Mouse (Mus musculus) neural tube, embryonic 11.5 days (tissue): ENCODE data around the gene Pla2g2e. TPM values are rescaled to one million over a fixed set of nuclear protein-coding genes. Genes with fewer than 3 reads are reported as not detected.

Experiments used
- ATAC-seq: fragments of 200-750 bp; cut with Nextera tagmentation; 2 replicates; pipeline ENCODE4 v1.8.0; 2017; ENCODE audit warnings: moderate number of reproducible peaks, mild to moderate bottlenecking, moderate TSS enrichment, moderate library complexity; ENCODE audit not compliant: insufficient read depth, low FRiP score, low TSS enrichment
- DNase-seq: peaks from one replicate; pipeline ENCODE4 v3.0.0-alpha.2; 2015; ENCODE audit warnings: low spot score
- H3K27ac ChIP-seq: fragments of 300-500 bp; sonication (generic); 2 replicates; pipeline ENCODE4 v1.5.1; 2014; ENCODE audit warnings: low read depth, mild to moderate bottlenecking, low read length
- H3K27me3 ChIP-seq: fragments of 300-500 bp; sonication (generic); 2 replicates; pipeline ENCODE4 v1.6.1; 2014; ENCODE audit warnings: mild to moderate bottlenecking, low read length, mixed read lengths; ENCODE audit not compliant: control insufficient read depth, insufficient read depth
- H3K36me3 ChIP-seq: fragments of 300-500 bp; sonication (generic); 2 replicates; pipeline ENCODE4 v1.6.1; 2014; ENCODE audit warnings: mild to moderate bottlenecking, low read length, moderate library complexity, mixed read lengths; ENCODE audit not compliant: control insufficient read depth, insufficient read depth
- H3K4me1 ChIP-seq: fragments of 300-500 bp; sonication (generic); 2 replicates; pipeline ENCODE4 v1.6.1; 2014; ENCODE audit warnings: low read length, mixed read lengths; ENCODE audit not compliant: control insufficient read depth, insufficient read depth
- H3K4me2 ChIP-seq: fragments of 300-500 bp; sonication (generic); 2 replicates; pipeline ENCODE4 v1.6.1; 2014; ENCODE audit warnings: low read depth, mild to moderate bottlenecking, moderate library complexity
- H3K4me3 ChIP-seq: fragments of 300-500 bp; sonication (generic); 2 replicates; pipeline ENCODE4 v1.5.1; 2014; ENCODE audit warnings: low read depth, low read length
- H3K9ac ChIP-seq: fragments of 300-500 bp; sonication (generic); 2 replicates; pipeline ENCODE4 v1.6.1; 2014; ENCODE audit warnings: mild to moderate bottlenecking, low read length
- H3K9me3 ChIP-seq: fragments of 300-500 bp; sonication (generic); 2 replicates; pipeline ENCODE4 v1.6.1; 2016; ENCODE audit warnings: low read length; ENCODE audit not compliant: control insufficient read depth
- WGBS: fragments of 180-500 bp; shearing (Covaris S2); extraction: QIAGEN DNeasy Blood & Tissue Kit; methylation state at CpG from one replicate; pipeline ENCODE4 v1.1.7; 2014; 5-methylcytosine and 5-hydroxymethylcytosine counted together
- polyA plus RNA-seq: library from polyadenylated mRNA; unstranded; fragments of >200 nt; fragmentation: Nextera tagmentation; extraction: Ambion mirVana; gene quantifications from 2 replicates; pipeline ENCODE4 v1.2.1, GENCODE M21; 2014

Pla2g2e gene
- polyA plus RNA-seq, 1 experiment from 2014 or later, result not detected

DNA sequence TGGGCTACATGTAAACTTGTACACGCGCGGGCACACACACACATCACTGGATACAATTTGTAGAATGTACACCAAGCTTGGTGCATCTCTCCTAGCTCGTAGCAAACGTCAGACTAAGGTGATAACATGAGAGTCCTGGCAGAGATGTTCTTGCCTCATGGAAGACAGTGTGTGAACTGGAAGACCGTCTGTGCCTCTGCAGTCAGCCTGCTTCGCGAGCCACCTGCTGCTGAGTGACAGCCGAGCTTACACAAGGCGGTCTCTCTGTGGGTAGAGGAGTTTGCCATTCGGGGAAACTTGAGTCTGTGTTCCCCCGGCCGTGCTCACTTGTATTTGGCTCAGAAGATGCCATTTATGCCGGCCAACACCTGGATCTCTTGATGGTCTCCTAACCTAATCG lies 19.3 kb upstream of the Pla2g2e start:
- no peaks in the 10 kb centered on the region for H3K9me3 ChIP-seq
- H3K36me3 ChIP-seq, result no peaks in the 10 kb centered on the region
- DNase-seq (no peak), ATAC-seq (no peak)
- H3K4me1 ChIP-seq, result no peaks in the 10 kb centered on the region
- no peak overlapping the region for H3K27ac ChIP-seq
- 86% methylated on average over 15 of the region's 15 CpGs for WGBS
- H3K9ac ChIP-seq, result no peak overlapping the region
- H3K27me3 ChIP-seq, result no peaks in the 10 kb centered on the region
- no peak overlapping the region for H3K4me2 ChIP-seq
- H3K4me3 ChIP-seq, result no peak overlapping the region

DNA sequence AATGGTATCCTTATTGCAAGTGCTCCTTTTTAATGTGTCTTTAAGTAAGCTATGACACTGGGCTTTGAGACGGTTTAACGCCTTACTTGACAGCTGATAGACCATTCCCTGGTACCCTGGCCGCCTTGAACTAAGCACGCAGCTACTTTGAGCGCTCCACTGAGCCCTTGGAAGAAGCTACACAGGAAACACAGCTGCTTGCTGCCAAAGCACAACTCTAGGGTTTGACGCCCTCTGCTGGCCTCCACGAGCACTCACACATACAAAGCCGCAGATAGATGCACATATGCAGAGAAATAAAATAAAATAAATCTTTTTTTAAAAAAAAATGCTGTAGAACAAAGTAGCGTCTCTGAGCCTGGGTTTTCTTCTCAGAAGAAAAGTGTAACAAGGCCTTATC lies 18.5 kb upstream of the Pla2g2e start:
- DNase-seq (peak; percentile 70), ATAC-seq (no peak; the same call in 1 of the 2 replicates)
- H3K27me3 ChIP-seq, result no peaks in the 10 kb centered on the region
- H3K9ac ChIP-seq, result peak overlapping the region; percentile 43; the same call in 1 of the 2 replicates
- no peaks in the 10 kb centered on the region for H3K36me3 ChIP-seq
- 22% methylated on average over 9 of the region's 9 CpGs for WGBS
- no peaks in the 10 kb centered on the region for H3K9me3 ChIP-seq
- H3K4me3 ChIP-seq, result peak overlapping the region; percentile 19; the same call in 1 of the 2 replicates
- no peak overlapping the region for H3K27ac ChIP-seq
- H3K4me2 ChIP-seq, result peak overlapping the region; percentile 33
- H3K4me1 ChIP-seq, result no peaks in the 10 kb centered on the region

DNA sequence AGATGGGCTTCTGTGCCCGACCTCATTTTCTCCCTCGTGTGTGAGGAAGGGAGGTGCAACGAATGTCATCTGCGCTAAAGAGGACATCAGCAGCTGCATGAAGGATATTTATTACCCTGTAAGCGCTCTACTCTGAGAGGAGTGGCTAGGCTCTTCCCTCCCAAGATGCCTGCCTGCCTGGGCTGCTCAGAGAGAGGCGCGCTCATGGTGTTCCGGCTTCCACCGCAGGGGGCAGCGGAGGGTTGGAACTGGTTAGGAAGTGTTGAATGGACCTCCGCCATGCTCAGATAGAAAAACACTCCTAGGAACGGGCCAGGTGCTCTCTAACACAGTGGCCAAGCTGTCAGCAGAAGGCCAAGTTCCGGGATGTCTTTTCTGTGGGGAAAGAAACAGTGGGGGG lies 18.0 kb upstream of the Pla2g2e start:
- H3K36me3 ChIP-seq, result no peaks in the 10 kb centered on the region
- H3K9ac ChIP-seq, result peak overlapping the region; percentile 43; the same call in 1 of the 2 replicates
- DNase-seq (peak; percentile 91), ATAC-seq (peak; percentile 60; the same call in 1 of the 2 replicates)
- no peaks in the 10 kb centered on the region for H3K27me3 ChIP-seq
- H3K9me3 ChIP-seq, result no peaks in the 10 kb centered on the region
- 5% methylated on average over 13 of the region's 13 CpGs for WGBS
- peak overlapping the region; percentile 33 for H3K4me2 ChIP-seq
- no peak overlapping the region for H3K27ac ChIP-seq
- H3K4me1 ChIP-seq, result no peaks in the 10 kb centered on the region
- H3K4me3 ChIP-seq, result peak overlapping the region; percentile 19; the same call in 1 of the 2 replicates

DNA sequence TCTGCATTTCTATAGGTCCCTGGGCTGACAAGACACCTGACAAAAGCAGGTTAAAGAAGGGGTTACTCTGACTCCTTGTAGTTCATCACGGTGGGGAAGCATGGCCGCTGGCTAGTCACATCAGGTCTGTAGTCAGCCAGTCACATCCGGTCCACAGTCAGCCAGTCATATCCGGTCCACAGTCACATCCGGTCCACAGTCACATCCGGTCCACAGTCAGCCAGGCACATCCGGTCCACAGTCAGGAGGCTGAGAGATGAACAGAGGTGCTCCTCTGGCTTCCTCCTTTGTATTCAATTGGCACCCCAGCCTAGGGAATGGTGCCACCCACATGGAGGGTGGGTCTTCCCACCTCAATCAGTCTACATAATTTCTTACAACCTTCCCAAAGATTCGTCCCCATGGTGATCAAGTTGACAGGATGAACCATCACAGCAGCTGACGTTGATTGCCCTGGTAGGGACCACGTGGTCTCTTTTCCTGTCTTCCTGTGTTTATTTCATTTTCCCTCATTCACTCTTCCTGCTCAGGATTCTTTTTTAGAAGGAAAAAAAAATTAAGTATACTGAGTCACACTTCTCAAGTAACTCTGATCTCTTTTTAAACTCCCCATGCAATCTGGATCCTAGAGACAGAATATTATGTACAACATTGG lies 14.3 kb upstream of the Pla2g2e start, which contains the start of gene Pla2g5:
TSS of gene Pla2g5 (minus strand) at position 139 of the 655 bp plus-strand sequence.
- Histone ChIP-seq H3K4me3 (no peak within 1 kb of the TSS), H3K27me3 (no peaks in the 10 kb centered on the region), H3K4me1 (no peaks in the 10 kb centered on the region), H3K9ac (no peak within 1 kb of the TSS), H3K27ac (no peak within 1 kb of the TSS), H3K9me3 (no peaks in the 10 kb centered on the region), H3K36me3 (no peaks in the 10 kb centered on the region), H3K4me2 (no peak within 1 kb of the TSS)
- 78% methylated on average over 10 of the region's 10 CpGs for WGBS
- no peak for DNase-seq
- ATAC-seq, result no peak

DNA sequence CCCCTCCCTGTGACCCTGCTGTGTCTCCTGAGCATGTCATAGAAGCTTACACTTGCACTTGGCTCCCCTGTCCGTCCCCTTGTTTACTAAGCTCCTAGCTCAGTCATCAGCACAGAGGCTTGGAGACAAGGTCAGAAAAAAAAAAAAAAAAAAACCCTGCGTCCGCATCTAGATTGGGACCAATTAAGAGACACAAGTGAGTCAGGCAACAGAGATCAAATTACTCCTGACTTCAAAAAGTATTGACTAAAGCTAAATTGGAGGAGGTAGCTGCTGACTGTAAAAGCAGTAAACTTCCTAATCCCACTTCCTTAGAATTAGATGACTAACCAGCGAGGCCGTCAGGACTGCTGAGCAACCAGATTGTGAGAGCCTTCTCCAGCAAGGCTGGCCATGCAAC lies 12.7 kb upstream of the Pla2g2e start:
- DNase-seq, result no peak
- 28% methylated on average over 5 of the region's 5 CpGs for WGBS
- no peak overlapping the region for H3K4me3 ChIP-seq

DNA sequence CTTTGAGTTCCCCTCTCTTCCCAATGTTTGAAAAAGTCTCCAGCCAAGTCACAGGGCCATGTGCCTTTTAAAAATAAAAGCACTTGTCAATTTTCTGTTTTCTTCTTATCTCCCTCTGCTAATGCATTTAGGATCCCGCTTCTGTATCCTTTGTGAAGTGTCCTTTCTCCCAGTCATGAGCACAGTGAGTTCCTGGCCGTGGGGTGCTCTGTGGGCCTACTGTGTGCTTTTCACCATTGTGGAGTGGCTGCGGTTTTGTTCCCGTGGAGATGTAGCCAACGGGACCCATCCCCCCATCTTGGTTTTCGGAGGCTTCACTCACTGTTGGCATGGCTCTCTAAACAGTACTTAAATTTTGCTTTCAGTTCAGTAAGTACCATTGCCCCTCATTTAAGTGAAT lies 11.8 kb upstream of the Pla2g2e start:
- Histone ChIP-seq H3K4me1 (no peaks in the 10 kb centered on the region), H3K27ac (no peak overlapping the region), H3K4me3 (no peak overlapping the region), H3K4me2 (no peak overlapping the region), H3K27me3 (no peaks in the 10 kb centered on the region), H3K36me3 (no peaks in the 10 kb centered on the region), H3K9me3 (no peaks in the 10 kb centered on the region), H3K9ac (no peak overlapping the region)
- DNase-seq (no peak), ATAC-seq (no peak)
- 78% methylated on average over 6 of the region's 6 CpGs for WGBS

More for the DNA sequence above, 12.7 kb upstream of the Pla2g2e start:
- Histone ChIP-seq H3K36me3 (no peaks in the 10 kb centered on the region), H3K4me2 (no peak overlapping the region), H3K9ac (no peak overlapping the region), H3K4me1 (no peaks in the 10 kb centered on the region), H3K9me3 (no peaks in the 10 kb centered on the region), H3K27me3 (no peaks in the 10 kb centered on the region), H3K27ac (no peak overlapping the region)
- ATAC-seq, result no peak

DNA sequence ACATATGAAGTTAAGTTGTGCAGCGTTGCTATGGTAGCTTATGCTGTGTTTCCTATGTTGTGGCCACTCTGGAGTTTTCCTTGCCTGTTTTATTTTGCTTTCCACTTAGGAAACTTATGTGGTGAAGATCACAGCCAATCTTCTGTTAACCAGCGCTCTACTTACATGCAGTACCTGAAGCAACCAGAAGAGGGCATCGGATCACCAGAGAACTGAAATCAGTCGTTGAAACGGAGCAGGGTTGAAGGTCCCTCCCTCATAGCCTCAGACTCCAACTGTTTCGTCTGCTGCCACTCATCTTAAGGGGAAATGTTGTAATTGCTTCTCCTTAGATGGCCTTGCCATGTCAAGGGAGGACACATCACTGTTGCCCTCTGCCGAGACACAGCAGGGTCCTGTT lies 11.3 kb upstream of the Pla2g2e start:
- 14% methylated on average over 7 of the region's 7 CpGs for WGBS
- ATAC-seq (no peak), DNase-seq (peak; percentile 74)
- Histone ChIP-seq H3K4me2 (no peak overlapping the region), H3K27me3 (no peaks in the 10 kb centered on the region), H3K4me1 (no peaks in the 10 kb centered on the region), H3K36me3 (no peaks in the 10 kb centered on the region), H3K9me3 (no peaks in the 10 kb centered on the region), H3K27ac (no peak overlapping the region), H3K9ac (no peak overlapping the region), H3K4me3 (no peak overlapping the region)

DNA sequence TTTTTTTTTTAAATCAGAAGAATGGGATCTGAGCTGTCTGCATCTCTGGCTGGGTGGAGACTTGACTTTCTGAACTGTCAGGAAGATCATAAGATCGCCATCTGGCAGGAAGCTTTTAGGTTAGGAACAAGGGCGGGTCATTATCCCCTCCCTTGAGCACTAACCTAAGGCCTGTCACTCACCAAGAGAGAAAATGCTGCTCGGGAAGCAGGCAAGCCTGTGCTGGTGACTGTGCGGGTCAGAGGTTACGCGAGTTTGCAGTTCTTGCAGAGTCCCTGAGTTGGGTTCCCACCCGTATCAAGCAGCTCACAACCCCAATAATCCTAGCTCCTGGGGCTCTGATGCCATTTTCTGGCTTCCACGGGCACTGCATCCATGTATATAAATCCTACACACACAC lies 9.1 kb upstream of the Pla2g2e start:
- WGBS, result 55% methylated on average over 8 of the region's 8 CpGs
- no peak for DNase-seq
- no peak overlapping the region for H3K4me3 ChIP-seq
- no peak overlapping the region for H3K9ac ChIP-seq
- H3K4me2 ChIP-seq, result no peak overlapping the region
- H3K36me3 ChIP-seq, result no peaks in the 10 kb centered on the region
- H3K4me1 ChIP-seq, result no peaks in the 10 kb centered on the region
- no peak overlapping the region for H3K27ac ChIP-seq
- no peak for ATAC-seq
- no peaks in the 10 kb centered on the region for H3K9me3 ChIP-seq
- H3K27me3 ChIP-seq, result no peaks in the 10 kb centered on the region

DNA sequence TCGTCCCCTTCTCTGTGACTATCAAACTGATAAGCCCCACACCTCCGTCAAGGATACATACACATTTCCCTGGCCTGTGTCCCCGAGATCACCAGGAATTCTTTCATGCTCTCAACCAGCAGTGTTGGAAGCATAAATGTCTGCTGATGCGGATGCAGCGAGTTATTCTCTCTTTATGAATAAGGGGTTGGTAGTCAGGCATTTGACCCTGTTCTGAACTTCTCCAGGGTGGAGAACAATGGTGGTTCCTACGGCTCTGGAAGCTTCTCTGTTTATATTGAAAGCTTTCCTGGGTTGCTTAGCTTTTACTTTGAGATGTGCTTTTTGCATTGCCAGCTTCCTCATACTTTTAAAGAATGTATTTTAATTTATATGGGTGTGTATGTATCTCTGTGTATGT lies 3.9 kb upstream of the Pla2g2e start, which contains the start of gene Gm13030:
TSS of gene Gm13030 (minus strand) at position 101 of the 400 bp plus-strand sequence.
- WGBS, result 87% methylated on average over 6 of the region's 6 CpGs
- Histone ChIP-seq H3K4me2 (no peak within 1 kb of the TSS), H3K27ac (no peak within 1 kb of the TSS), H3K36me3 (no peaks in the 10 kb centered on the region), H3K4me1 (no peaks in the 10 kb centered on the region), H3K9me3 (no peaks in the 10 kb centered on the region), H3K4me3 (no peak within 1 kb of the TSS), H3K27me3 (no peaks in the 10 kb centered on the region), H3K9ac (no peak within 1 kb of the TSS)
- no peak for ATAC-seq
- no peak for DNase-seq
